Mouse (Mus musculus) small intestine, adult 2 months (tissue): Measurements from ENCODE around the gene Zbtb43.

Experiments used
- CTCF ChIP-seq: fragments of 200-500 bp; IDR thresholded peaks from 2 replicates; pipeline ENCODE4 v1.5.1; 2012; ENCODE audit warnings: low read depth, mild to moderate bottlenecking, control low read depth, inconsistent platforms, low read length, moderate library complexity, mixed read lengths; ENCODE audit not compliant: insufficient replicate concordance, insufficient read length; ENCODE audit errors: extremely low read depth
- POLR2A ChIP-seq: fragments of 200-500 bp; IDR thresholded peaks from 2 replicates; pipeline ENCODE4 v1.6.1; 2012; ENCODE audit warnings: low read depth, mild to moderate bottlenecking, control low read depth, inconsistent platforms, low read length, moderate library complexity

DNA sequence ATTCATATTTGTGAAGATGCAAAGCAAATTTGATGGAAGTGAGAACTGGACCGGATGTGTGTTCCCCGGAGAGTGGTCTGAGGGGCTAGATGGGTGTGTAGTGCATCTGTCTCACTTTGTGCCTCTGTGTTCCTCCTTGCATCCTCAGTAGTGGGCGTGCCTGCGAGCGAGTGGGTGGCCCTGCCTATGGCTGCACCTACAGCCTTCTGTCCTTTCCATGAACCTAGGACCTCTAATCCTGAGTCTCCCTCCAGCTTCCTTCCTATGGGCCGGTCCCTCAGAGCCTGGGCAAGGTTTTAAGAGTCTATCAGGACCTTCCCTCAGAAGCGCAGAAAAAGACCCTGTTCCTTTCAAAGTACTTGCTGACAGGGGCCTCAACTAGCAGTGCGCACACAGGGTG lies 47.1 kb upstream of the Zbtb43 start:
- no peak for TF ChIP-seq CTCF
- no peak for TF ChIP-seq POLR2A
